ENCODE assay signal across 17 mouse cellular contexts in the genomic region with DNA sequence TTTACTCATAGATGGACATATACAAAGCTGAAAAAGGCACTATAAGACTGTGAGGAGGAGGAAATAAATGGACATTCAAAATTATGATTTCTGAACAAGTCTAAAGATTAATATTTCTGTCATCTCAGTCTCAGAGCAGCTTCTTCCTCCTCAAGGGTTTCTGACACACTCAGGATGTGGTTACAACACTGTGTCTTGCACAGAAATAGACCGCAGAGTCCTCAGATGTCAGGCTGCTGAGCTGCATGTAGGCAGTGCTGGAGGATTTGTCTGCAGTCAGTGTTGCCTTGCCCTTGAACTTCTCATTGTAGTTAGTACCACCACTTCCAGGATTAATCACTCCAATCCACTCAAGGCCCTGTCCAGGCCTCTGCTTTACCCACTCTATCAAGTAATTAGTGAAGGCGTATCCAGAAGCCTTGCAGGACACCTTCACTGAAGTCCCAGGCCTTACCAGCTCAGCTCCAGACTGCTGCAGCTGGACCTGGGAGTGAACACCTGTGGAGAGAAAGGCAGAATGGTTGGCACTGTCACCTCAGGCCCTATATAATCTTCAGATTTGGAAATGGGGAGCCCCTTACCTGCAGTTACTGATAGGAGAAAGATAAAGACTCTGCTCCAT.
DNase-seq lines count a peak whose midpoint lies in the region; ATAC-seq and TF ChIP-seq lines count a peak whose summit lies in the region.
"Had no signal": no experiment of that assay in that cellular context is flagged by ENCODE, and none has a peak within 500 bp of the region (broad histone marks: within the 10 kb centered on the region; RNA-seq: fewer than 3 reads in every experiment).

No protein-coding gene starts in this region.

- TF ChIP-seq CTCF in stomach, postnatal 0 days (IDR thresholded peaks at IDR 0.05; ENCODE audit: low read depth) = no peak

- H3K4me2 ChIP-seq in stomach, postnatal 0 days (replicated peaks; ENCODE audit: low read depth) = no peak overlapping the region
- H3K4me2 ChIP-seq: limb, embryonic 12.5 days had no signal

- H3K27me3 ChIP-seq in stomach, postnatal 0 days (ENCODE audit: control insufficient read depth, insufficient read depth, low read length) = no peaks in the 10 kb centered on the region
- H3K27me3 ChIP-seq: CH12.LX; limb, embryonic 12.5 days; megakaryocyte, embryonic 14.5 days had no signal

- ATAC-seq in stomach, postnatal 0 days (ENCODE audit: low FRiP score, low TSS enrichment) = no peak
- ATAC-seq: intestine, postnatal 0 days had no signal

- no peaks in the 10 kb centered on the region for H3K36me3 ChIP-seq in macrophage (ENCODE audit: inconsistent target)
- H3K36me3 ChIP-seq in stomach, postnatal 0 days (ENCODE audit: control insufficient read depth, insufficient read depth, low read length) = no peaks in the 10 kb centered on the region
- H3K36me3 ChIP-seq: limb, embryonic 12.5 days had no signal

- 10% methylated on average over 2 of the region's 2 CpGs for WGBS in macrophage (ENCODE audit: missing documents)
- 81% methylated on average over 2 of the region's 2 CpGs for WGBS in stomach, postnatal 0 days

- no peak for TF ChIP-seq EP300 in stomach, postnatal 0 days (optimal IDR thresholded peaks at IDR 0.05)

- no peak overlapping the region for H3K9ac ChIP-seq in stomach, postnatal 0 days (ENCODE audit: low read length)
- H3K9ac ChIP-seq: limb, embryonic 12.5 days had no signal

- no peaks in the 10 kb centered on the region for H3K4me1 ChIP-seq in stomach, postnatal 0 days (replicated peaks; ENCODE audit: control insufficient read depth, insufficient read depth)
- H3K4me1 ChIP-seq: limb, embryonic 12.5 days had no signal

- peak overlapping the region; percentile 88 for H3K27ac ChIP-seq in macrophage
- H3K27ac ChIP-seq in stomach, postnatal 0 days (replicated peaks) = no peak overlapping the region
- H3K27ac ChIP-seq: layer of hippocampus, adult 2 months; limb, embryonic 12.5 days had no signal

- no peaks in the 10 kb centered on the region for H3K9me3 ChIP-seq in stomach, postnatal 0 days (ENCODE audit: control insufficient read depth, low read length)
- H3K9me3 ChIP-seq: megakaryocyte, embryonic 14.5 days had no signal

- peak; percentile 0 for DNase-seq in kidney, postnatal 14 days
- DNase-seq in kidney, postnatal 36 days = no peak
- peak; percentile 11 for DNase-seq in ES-CJ7 (ENCODE audit: low read depth, low spot score)
- DNase-seq in thymus, adult 18-20 months = peak; percentile 46 to 68
- DNase-seq in gastrocnemius, postnatal 4 days (ENCODE audit: low spot score in 2 of 2) = no peak
- DNase-seq in stomach, postnatal 0 days (ENCODE audit: low spot score) = no peak
- no peak for DNase-seq in adrenal gland, postnatal 25 days
- DNase-seq: embryo, embryonic 11 days; gastrocnemius, postnatal 36 days; heart, postnatal 4 days; right cerebral cortex, adult 18-20 months had no signal

- no peaks in the 10 kb centered on the region for H3K79me2 ChIP-seq in macrophage (ENCODE audit: inconsistent target)

- no peak overlapping the region for H3K4me3 ChIP-seq in macrophage (ENCODE audit: inconsistent target)
- no peak overlapping the region for H3K4me3 ChIP-seq in stomach, postnatal 0 days (ENCODE audit: low read depth, low read length)
- H3K4me3 ChIP-seq: layer of hippocampus, adult 2 months; limb, embryonic 12.5 days; megakaryocyte, embryonic 14.5 days had no signal

Comparison
In these comparisons a context has a peak if more than half of its experiments do, and no peak if none do; other contexts are left out.
1. DNase-seq: peak in kidney, postnatal 14 days (single experiment), ES-CJ7 (single experiment) and thymus, adult 18-20 months (2 of 2); none in kidney, postnatal 36 days (0 of 2), gastrocnemius, postnatal 4 days (0 of 2), stomach, postnatal 0 days (single experiment) and adrenal gland, postnatal 25 days (single experiment).